Mouse (Mus musculus): Measurements from ENCODE around the gene Cuta. TPM values are rescaled to one million over a fixed set of nuclear protein-coding genes. Genes with fewer than 3 reads are reported as not detected.
"Not testable (repeated sequence)": the region's sequence is repeated elsewhere in the genome, so short reads cannot be mapped to it uniquely, and the experiment has no call there.

Cuta gene
- polyA plus RNA-seq, 1 experiment from 2014 or later, result 127 TPM

GRCm38 (mm10) chr17:26931795-26932194 lies 7.6 kb downstream of the Cuta start:
- not testable (repeated sequence) for H3K9me3 ChIP-seq; H3K4me3 ChIP-seq; H3K4me2 ChIP-seq; H3K9ac ChIP-seq; H3K27ac ChIP-seq; H3K36me3 ChIP-seq (replicated peaks); H3K27me3 ChIP-seq (replicated peaks)
- 66% methylated on average over 7 of the region's 7 CpGs for WGBS
- peaks cover 20% of the 10 kb centered on the region for H3K4me1 ChIP-seq
- 0 out of 2 replicates have a peak, but pooled peaks have one; percentile 19 for ATAC-seq (replicated peaks)

- H3K4me1 ChIP-seq; H3K36me3 ChIP-seq (replicated peaks); ATAC-seq (replicated peaks); H3K9me3 ChIP-seq; H3K4me3 ChIP-seq; H3K27ac ChIP-seq; H3K27me3 ChIP-seq (replicated peaks); H3K4me2 ChIP-seq; H3K9ac ChIP-seq: not testable (repeated sequence)
- WGBS, result 94% methylated on average over 9 of the region's 9 CpGs
Measured at GRCm38 (mm10) chr17:26925414-26925813, 14.0 kb downstream of the Cuta start.

- not testable (repeated sequence) for H3K27me3 ChIP-seq (replicated peaks); H3K36me3 ChIP-seq (replicated peaks); H3K9me3 ChIP-seq; H3K4me3 ChIP-seq; H3K9ac ChIP-seq; H3K27ac ChIP-seq; H3K4me2 ChIP-seq; ATAC-seq (replicated peaks); H3K4me1 ChIP-seq
- WGBS, result 97% methylated on average over 6 of the region's 6 CpGs
Measured at GRCm38 (mm10) chr17:26922368-26922767, 17.0 kb downstream of the Cuta start.

- H3K4me3 ChIP-seq; H3K27ac ChIP-seq; H3K27me3 ChIP-seq (replicated peaks); ATAC-seq (replicated peaks); H3K9me3 ChIP-seq; H3K4me2 ChIP-seq; H3K9ac ChIP-seq; H3K36me3 ChIP-seq (replicated peaks); H3K4me1 ChIP-seq: not testable (repeated sequence)
- WGBS, result 75% methylated on average over 2 of the region's 2 CpGs
Measured at GRCm38 (mm10) chr17:26919516-26919915, 19.9 kb downstream of the Cuta start.

- H3K4me3 ChIP-seq, result no peak overlapping the region
- H3K9ac ChIP-seq, result no peak overlapping the region
- no peaks in the 10 kb centered on the region for H3K9me3 ChIP-seq
- 70% methylated on average over 2 of the region's 2 CpGs for WGBS
- ATAC-seq (replicated peaks), result no peak
- H3K36me3 ChIP-seq (replicated peaks), result no peaks in the 10 kb centered on the region
- H3K4me1 ChIP-seq, result peaks cover 5% of the 10 kb centered on the region
- H3K27ac ChIP-seq, result no peak overlapping the region
- no peak overlapping the region for H3K4me2 ChIP-seq
- H3K27me3 ChIP-seq (replicated peaks), result no peaks in the 10 kb centered on the region
Measured at GRCm38 (mm10) chr17:26918343-26918742, 21.0 kb downstream of the Cuta start.

- H3K27me3 ChIP-seq (replicated peaks); H3K4me1 ChIP-seq; H3K36me3 ChIP-seq (replicated peaks); H3K27ac ChIP-seq; H3K9me3 ChIP-seq; ATAC-seq (replicated peaks): not testable (repeated sequence)
- WGBS, result 0% methylated on average over 12 of the region's 12 CpGs
- 0 out of 2 replicates have a peak overlapping the region, but pooled peaks have one; percentile 11 for H3K9ac ChIP-seq
- H3K4me3 ChIP-seq, result peak overlapping the region; percentile 52
- peak overlapping the region; percentile 72 for H3K4me2 ChIP-seq
Measured at GRCm38 (mm10) chr17:26917560-26917959, 21.8 kb downstream of the Cuta start.

GRCm38 (mm10) chr17:26916711-26917482 lies 22.5 kb downstream of the Cuta start, which contains the start of gene Kifc5b:
Kifc5b (plus strand) TSS chr17:26917091.
- Histone ChIP-seq H3K9me3 (no peaks in the 10 kb centered on the region), H3K36me3 (replicated peaks) (no peaks in the 10 kb centered on the region), H3K4me2 (peak within 1 kb of the TSS; percentile 72), H3K9ac (0 out of 2 replicates have a peak within 1 kb of the TSS, but pooled peaks have one; percentile 11), H3K4me1 (peaks cover 5% of the 10 kb centered on the region), H3K4me3 (peak within 1 kb of the TSS; percentile 52), H3K27me3 (replicated peaks) (no peaks in the 10 kb centered on the region), H3K27ac (0 out of 2 replicates have a peak within 1 kb of the TSS, but pooled peaks have one; percentile 5)
- peak; percentile 99 for ATAC-seq (replicated peaks)
- under 1% methylated on average over 71 of the region's 72 CpGs for WGBS

GRCm38 (mm10) chr17:26915248-26915647 lies 24.1 kb downstream of the Cuta start:
- H3K36me3 ChIP-seq (replicated peaks), result no peaks in the 10 kb centered on the region
- H3K27me3 ChIP-seq (replicated peaks), result no peaks in the 10 kb centered on the region
- no peak overlapping the region for H3K27ac ChIP-seq
- no peak for ATAC-seq (replicated peaks)
- no peaks in the 10 kb centered on the region for H3K9me3 ChIP-seq
- no peak overlapping the region for H3K9ac ChIP-seq
- whole genome bisulfite sequencing, result 35% methylated on average over 1 of the region's 1 CpGs
- H3K4me3 ChIP-seq, result no peak overlapping the region
- H3K4me1 ChIP-seq, result peaks cover 5% of the 10 kb centered on the region
- no peak overlapping the region for H3K4me2 ChIP-seq

- H3K27ac ChIP-seq; ATAC-seq (replicated peaks); H3K9me3 ChIP-seq; H3K9ac ChIP-seq; H3K4me2 ChIP-seq; H3K27me3 ChIP-seq (replicated peaks); H3K4me3 ChIP-seq; H3K4me1 ChIP-seq; H3K36me3 ChIP-seq (replicated peaks): not testable (repeated sequence)
- WGBS, result 78% methylated on average over 15 of the region's 15 CpGs
Measured at GRCm38 (mm10) chr17:26907506-26907905, 31.9 kb downstream of the Cuta start.

- 63% methylated on average over 5 of the region's 5 CpGs for WGBS
- no peak overlapping the region for H3K9ac ChIP-seq
- H3K4me3 ChIP-seq, result no peak overlapping the region
- no peak for ATAC-seq (replicated peaks)
- H3K4me2 ChIP-seq, result no peak overlapping the region
- H3K27ac ChIP-seq, result no peak overlapping the region
- no peaks in the 10 kb centered on the region for H3K27me3 ChIP-seq (replicated peaks)
- H3K36me3 ChIP-seq (replicated peaks), result no peaks in the 10 kb centered on the region
- no peaks in the 10 kb centered on the region for H3K9me3 ChIP-seq
- no peaks in the 10 kb centered on the region for H3K4me1 ChIP-seq
Measured at GRCm38 (mm10) chr17:26904320-26904719, 35.0 kb downstream of the Cuta start.

GRCm38 (mm10) chr17:26900916-26901315 lies 38.5 kb downstream of the Cuta start:
- no peak overlapping the region for H3K9ac ChIP-seq
- no peaks in the 10 kb centered on the region for H3K4me1 ChIP-seq
- H3K36me3 ChIP-seq (replicated peaks), result no peaks in the 10 kb centered on the region
- no peak overlapping the region for H3K27ac ChIP-seq
- WGBS, result 81% methylated on average over 6 of the region's 6 CpGs
- H3K4me2 ChIP-seq, result no peak overlapping the region
- 0 out of 2 replicates have a peak, but pooled peaks cover 3% of the 10 kb centered on the region for H3K27me3 ChIP-seq (replicated peaks)
- H3K4me3 ChIP-seq, result no peak overlapping the region
- ATAC-seq (replicated peaks), result no peak
- no peaks in the 10 kb centered on the region for H3K9me3 ChIP-seq

- Histone ChIP-seq H3K36me3 (replicated peaks) (no peaks in the 10 kb centered on the region), H3K4me3 (no peak overlapping the region), H3K4me1 (peaks cover 16% of the 10 kb centered on the region), H3K9ac (no peak overlapping the region), H3K9me3 (no peaks in the 10 kb centered on the region), H3K4me2 (no peak overlapping the region), H3K27me3 (replicated peaks) (0 out of 2 replicates have a peak, but pooled peaks cover 3% of the 10 kb centered on the region), H3K27ac (no peak overlapping the region)
- no peak for ATAC-seq (replicated peaks)
- 9% methylated on average over 10 of the region's 10 CpGs for WGBS
Measured at GRCm38 (mm10) chr17:26895578-26895977, 43.8 kb downstream of the Cuta start.

GRCm38 (mm10) chr17:26894342-26894741 lies 45.0 kb downstream of the Cuta start:
- H3K9ac ChIP-seq, result no peak overlapping the region
- no peak for ATAC-seq (replicated peaks)
- peaks cover 16% of the 10 kb centered on the region for H3K4me1 ChIP-seq
- no peaks in the 10 kb centered on the region for H3K36me3 ChIP-seq (replicated peaks)
- H3K9me3 ChIP-seq, result no peaks in the 10 kb centered on the region
- H3K4me2 ChIP-seq, result no peak overlapping the region
- no peak overlapping the region for H3K27ac ChIP-seq
- 0 out of 2 replicates have a peak, but pooled peaks cover 3% of the 10 kb centered on the region for H3K27me3 ChIP-seq (replicated peaks)
- no peak overlapping the region for H3K4me3 ChIP-seq
- 70% methylated on average over 6 of the region's 6 CpGs for WGBS
